Mouse (Mus musculus) gastrocnemius, postnatal 4 days (tissue): ENCODE measurements around the gene Gm10770. TPM values are rescaled to one million over a fixed set of nuclear protein-coding genes. Genes with fewer than 3 reads are reported as not detected.
"Not testable (repeated sequence)": the region's sequence is repeated elsewhere in the genome, so short reads cannot be mapped to it uniquely, and the experiment has no call there.

Experiments used
- DNase-seq, 2 experiments: peaks; one replicate each; pipeline ENCODE4 v3.0.0; 2021 to 2022; ENCODE audit warnings: low spot score in 2 of 2, mixed read lengths in 2 of 2
- long read RNA-seq, 2 experiments: library from polyadenylated mRNA; stranded (forward); transcript quantifications; one replicate each; pipeline ENCODE4 v2.0.0; 2021
- total RNA-seq, 2 experiments: library from RNA; stranded (reverse); gene quantifications; 2 replicates each; pipeline ENCODE4 v1.2.3; 2021

Gene Gm10770
- total RNA-seq, result not detected
- long read RNA-seq, experiment 1, result 0 reads
- long read RNA-seq, experiment 2, result 0 reads

GRCm38 (mm10) chr2:150179579-150179978, at the start of gene Gm10770:
TSS of gene Gm10770 (minus strand) at chr2:150179679.
- DNase-seq, result not testable (repeated sequence)

- DNase-seq, result not testable (repeated sequence)
Measured at GRCm38 (mm10) chr2:150223263-150223662, 43.8 kb upstream of the Gm10770 start.

DNA sequence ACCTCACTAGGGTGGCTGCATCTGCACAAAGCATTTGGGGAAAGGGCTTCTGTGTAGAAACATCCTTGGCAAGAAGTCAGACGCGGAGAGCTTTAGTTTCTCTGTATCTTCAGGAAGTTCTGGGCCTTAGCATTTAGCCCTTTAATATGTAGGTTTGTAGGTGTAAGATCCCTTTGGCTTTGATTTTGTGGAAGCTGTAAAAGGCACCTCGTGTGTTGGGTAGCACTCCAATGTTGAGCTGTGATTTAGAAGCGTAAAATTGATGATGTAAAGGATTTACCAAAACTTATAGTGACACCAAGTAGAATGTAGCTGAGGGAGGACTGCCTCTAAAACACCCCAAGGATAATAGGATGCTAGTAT, 38.9 kb upstream of the Gm10770 start:
- not testable (repeated sequence) for DNase-seq

DNA sequence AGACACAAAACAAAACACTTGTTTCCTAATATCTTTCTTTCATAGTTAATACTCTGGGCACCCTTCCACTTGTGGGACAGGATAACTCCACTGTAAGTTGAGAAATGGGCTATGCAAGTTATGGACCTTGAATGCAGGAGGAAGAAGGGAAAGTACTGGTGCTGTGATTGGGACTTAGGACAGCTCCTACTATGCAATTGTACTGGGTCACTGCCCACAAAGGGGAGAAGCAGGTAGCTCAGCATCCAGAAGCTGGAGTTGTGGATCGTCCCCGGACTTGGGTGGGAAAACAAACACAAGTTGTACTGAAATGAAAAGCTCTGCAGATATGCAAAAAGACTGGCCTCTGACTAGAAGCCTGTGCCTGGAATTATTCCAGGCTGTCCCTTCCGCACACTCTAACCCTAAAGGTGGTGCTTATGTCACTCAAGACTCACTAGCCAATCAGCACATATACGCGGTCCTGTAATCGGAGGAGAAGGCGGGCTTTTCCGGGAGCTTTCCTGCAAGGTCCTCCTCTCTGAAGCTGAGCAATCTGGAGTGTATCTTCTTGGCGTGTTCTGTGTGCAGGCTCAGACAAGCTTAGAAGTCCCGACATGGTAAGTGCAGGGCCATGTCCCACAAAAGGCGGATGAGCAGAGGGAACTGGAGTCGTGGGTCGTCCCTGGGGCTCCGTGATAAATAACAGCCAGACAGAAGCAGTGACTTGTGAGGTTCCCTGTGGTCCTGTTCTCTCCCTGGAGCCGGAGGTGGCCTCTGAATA, 38.3 kb upstream of the Gm10770 start, which contains the start of gene Zfp937:
Gene Zfp937 (plus strand): TSS at position 474 of the 763 bp plus-strand sequence.
- peak; percentile 30 to 71 for DNase-seq

DNA sequence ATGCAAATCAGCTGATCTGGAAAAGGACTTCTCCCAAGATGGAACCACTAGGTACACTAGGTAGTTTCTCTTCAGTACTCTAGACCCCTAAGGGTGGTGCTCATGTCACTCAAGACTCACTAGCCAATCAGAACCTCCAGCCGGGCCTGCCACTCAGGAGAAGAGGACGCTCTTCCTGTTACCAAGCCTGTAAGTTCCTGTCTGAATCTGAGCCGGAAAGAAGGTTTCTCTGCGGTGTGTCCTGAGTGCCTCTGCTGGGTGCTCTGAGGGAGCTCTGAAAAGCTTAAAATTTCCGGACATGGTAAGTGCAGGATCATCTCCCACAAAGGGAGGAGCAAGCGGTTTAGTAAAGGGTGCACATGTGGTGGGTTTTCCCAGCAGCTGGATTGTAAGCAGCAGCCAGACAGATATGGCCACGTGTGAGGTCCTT, 2.1 kb upstream of the Gm10770 start, which contains the start of gene Gm14139:
Gene Gm14139 (plus strand): TSS at position 186 of the 430 bp plus-strand sequence.
- not testable (repeated sequence) for DNase-seq

DNA sequence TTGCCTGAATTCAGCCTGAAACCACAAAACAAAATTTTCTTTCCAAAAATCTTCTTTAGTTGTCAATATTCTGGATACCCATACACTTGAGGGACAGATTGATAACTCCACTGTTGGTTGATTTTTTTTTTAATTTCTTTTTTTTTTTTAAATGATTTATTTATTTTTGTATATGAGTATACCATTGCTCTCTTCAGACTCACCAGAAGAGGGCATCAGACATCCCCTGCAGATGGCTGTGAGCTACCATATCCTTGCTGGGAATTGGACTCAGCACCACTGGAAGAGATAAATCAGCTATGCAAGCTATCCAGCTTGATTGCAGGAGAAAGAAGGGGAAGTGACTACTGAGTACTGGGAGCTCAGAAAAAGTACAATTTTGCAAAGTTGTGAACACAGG, 1.6 kb upstream of the Gm10770 start:
- not testable (repeated sequence) for DNase-seq

DNA sequence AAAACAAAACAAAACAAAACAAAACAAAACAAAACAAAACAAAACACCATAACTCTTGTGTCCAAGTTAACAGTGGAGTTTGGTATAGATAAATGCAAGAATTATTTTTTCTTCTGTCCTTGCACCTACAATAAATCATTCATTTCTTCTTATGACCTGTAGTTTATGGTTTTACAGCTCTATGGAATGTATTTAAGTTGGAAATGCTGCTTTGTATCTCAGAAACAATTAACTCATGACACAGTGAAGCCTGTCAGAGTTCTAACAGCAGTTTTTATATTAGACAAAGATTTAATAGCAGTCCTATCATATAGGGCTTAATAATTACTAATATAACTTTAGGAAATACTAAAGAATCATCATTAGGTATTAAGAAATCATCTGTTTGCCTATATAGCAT, 5.6 kb downstream of the Gm10770 start:
- DNase-seq, result no peak

DNA sequence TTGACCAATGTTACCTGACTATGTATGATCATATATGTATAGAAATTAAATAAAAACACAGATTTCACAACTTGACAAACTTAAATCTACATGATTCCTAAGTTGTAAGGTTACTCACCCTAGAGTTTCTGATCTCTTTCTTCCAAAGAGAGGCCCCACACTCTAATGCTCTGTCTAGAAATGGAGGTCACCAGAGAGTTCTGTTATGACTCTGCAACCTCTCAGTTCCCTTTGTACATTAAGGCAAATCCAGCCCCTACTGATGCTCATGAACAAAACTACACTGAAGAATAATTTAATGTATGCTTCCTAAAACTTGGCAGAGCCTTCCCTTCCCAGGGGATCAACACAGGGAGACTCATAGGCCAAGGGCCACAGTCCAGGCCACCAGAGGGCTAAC, 12.8 kb downstream of the Gm10770 start:
- DNase-seq, result no peak

GRCm38 (mm10) chr2:150136435-150136897, 43.0 kb downstream of the Gm10770 start, which contains the start of gene Zfp120:
TSS of gene Zfp120 (minus strand) at chr2:150136708.
- peak; percentile 46 to 78 for DNase-seq

DNA sequence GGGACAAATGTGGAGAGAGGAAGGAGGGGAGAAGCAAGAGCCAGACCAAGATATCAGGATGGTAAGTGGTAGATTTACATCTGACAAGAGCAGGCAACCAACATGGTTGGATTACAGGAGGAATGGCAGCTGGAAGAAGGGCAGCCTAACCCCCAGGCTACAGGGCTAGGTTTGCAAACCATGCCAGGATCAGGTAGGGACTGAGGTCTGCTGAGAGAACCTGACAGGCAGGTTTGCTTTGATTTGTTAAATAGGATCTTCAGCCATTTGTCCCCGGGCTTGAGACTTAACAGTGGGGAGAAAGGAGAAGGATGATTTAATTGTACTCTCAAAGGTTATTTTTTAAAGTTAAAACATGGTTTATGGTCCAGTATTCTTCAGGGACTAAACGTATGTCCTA, 46.7 kb downstream of the Gm10770 start:
- no peak for DNase-seq

GRCm38 (mm10) chr2:150132002-150132401, 47.5 kb downstream of the Gm10770 start:
- DNase-seq, result not testable (repeated sequence)

Other genes starting within 250 kb of the Gm10770 start
- 1 to 10 TPM; 7.5 to 9.0 TPM for gene Zfp120, start 43.0 kb downstream of the Gm10770 start, total RNA-seq
- gene Gm14139, start 2.1 kb upstream of the Gm10770 start, total RNA-seq, result not detected
- gene Zfp937, start 38.4 kb upstream of the Gm10770 start, total RNA-seq, result 1 to 10 TPM; 5.2 to 6.0 TPM
- 1 to 10 TPM; 5.0 to 5.8 TPM for gene Gm21994, start 75.9 kb upstream of the Gm10770 start, total RNA-seq
- gene Gm14124, start 77.8 kb upstream of the Gm10770 start, total RNA-seq, result under 1 TPM; 0.10 to 0.18 TPM
- 1 to 10 TPM; 2.0 to 2.5 TPM for gene Gm10130, start 144.0 kb upstream of the Gm10770 start, total RNA-seq
- gene 3300002I08Rik, start 183.1 kb upstream of the Gm10770 start, total RNA-seq, result 1 to 10 TPM; 3.2 to 3.7 TPM